Comparison of ENCODE assay signal across 10 mouse cellular contexts in the genomic region with DNA sequence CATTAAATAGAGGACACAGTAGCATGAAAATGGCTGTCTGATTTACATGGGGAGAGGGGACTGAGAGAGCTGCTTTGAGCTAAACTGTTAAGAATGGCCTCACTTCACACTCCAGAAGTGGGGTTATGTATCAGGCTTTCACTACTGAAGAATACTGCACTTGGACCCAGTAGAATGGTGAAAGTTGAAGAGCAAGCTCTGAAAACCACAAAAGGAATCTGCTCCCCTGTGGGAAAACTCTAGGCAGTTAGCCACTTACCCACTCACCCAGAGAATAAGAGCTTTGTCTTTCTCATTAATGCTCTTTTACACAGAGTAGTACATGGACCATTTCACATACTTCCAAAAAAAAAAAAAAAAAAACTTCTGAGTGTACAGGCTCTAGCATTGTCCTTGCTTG.
DNase-seq lines count a peak whose midpoint lies in the region; ATAC-seq and TF ChIP-seq lines count a peak whose summit lies in the region.
"Had no signal": no experiment of that assay in that cellular context is flagged by ENCODE, and none has a peak within 500 bp of the region (broad histone marks: within the 10 kb centered on the region; RNA-seq: fewer than 3 reads in every experiment).

No protein-coding gene starts in this region.

- H3K9ac ChIP-seq in kidney, embryonic 16.5 days (replicated peaks; ENCODE audit: low read length): no peak overlapping the region
- no peak overlapping the region for H3K9ac ChIP-seq in embryonic facial prominence, embryonic 14.5 days (ENCODE audit: low read depth, low read length)
- H3K9ac ChIP-seq in midbrain, embryonic 14.5 days (replicated peaks; ENCODE audit: low read length): no peak overlapping the region

- H3K27me3 ChIP-seq in kidney, embryonic 16.5 days (ENCODE audit: insufficient read depth, low read length): no peaks in the 10 kb centered on the region
- H3K27me3 ChIP-seq in kidney, adult 2 months (replicated peaks; ENCODE audit: control insufficient read depth, insufficient read depth, low read length): no peaks in the 10 kb centered on the region
- H3K27me3 ChIP-seq in embryonic facial prominence, embryonic 14.5 days (replicated peaks; ENCODE audit: control insufficient read depth, insufficient read depth, low read length): no peaks in the 10 kb centered on the region
- H3K27me3 ChIP-seq in midbrain, embryonic 14.5 days (ENCODE audit: control insufficient read depth, insufficient read depth, low read length): no peaks in the 10 kb centered on the region
- H3K27me3 ChIP-seq: CH12.LX had no signal

- no peak overlapping the region for H3K27ac ChIP-seq in kidney, embryonic 16.5 days (ENCODE audit: low read length)
- H3K27ac ChIP-seq in kidney, adult 2 months (ENCODE audit: insufficient read depth, low read depth, low read length): no peak overlapping the region
- no peak overlapping the region for H3K27ac ChIP-seq in embryonic facial prominence, embryonic 14.5 days (replicated peaks; ENCODE audit: low read depth, low read length)
- no peak overlapping the region for H3K27ac ChIP-seq in midbrain, embryonic 14.5 days (replicated peaks; ENCODE audit: low read depth, low read length)

- no peak for TF ChIP-seq POLR2A in kidney, adult 2 months (IDR thresholded peaks at IDR 0.05; ENCODE audit: low read depth, low read length)

- peak; percentile 83; the same call in 1 of the 2 replicates for ATAC-seq in kidney, embryonic 16.5 days (ENCODE audit: low FRiP score, low TSS enrichment)
- peak; percentile 45; the same call in 1 of the 2 replicates for ATAC-seq in embryonic facial prominence, embryonic 14.5 days (ENCODE audit: low read depth)
- ATAC-seq in midbrain, embryonic 14.5 days (ENCODE audit: low FRiP score, low TSS enrichment): peak; percentile 44; the same call in 1 of the 2 replicates

- H3K4me2 ChIP-seq in kidney, embryonic 16.5 days (replicated peaks; ENCODE audit: low read depth, low read length): no peak overlapping the region
- H3K4me2 ChIP-seq in embryonic facial prominence, embryonic 14.5 days (ENCODE audit: low read depth, low read length): no peak overlapping the region
- H3K4me2 ChIP-seq in midbrain, embryonic 14.5 days (ENCODE audit: low read length): no peak overlapping the region

- no peaks in the 10 kb centered on the region for H3K4me1 ChIP-seq in kidney, embryonic 16.5 days (ENCODE audit: insufficient read depth, low read length)
- no peaks in the 10 kb centered on the region; the same call in 1 of the 2 replicates for H3K4me1 ChIP-seq in kidney, adult 2 months (ENCODE audit: control insufficient read depth, insufficient read depth, low read length)
- no peaks in the 10 kb centered on the region for H3K4me1 ChIP-seq in embryonic facial prominence, embryonic 14.5 days (ENCODE audit: control insufficient read depth, insufficient read depth, low read length)
- no peaks in the 10 kb centered on the region for H3K4me1 ChIP-seq in midbrain, embryonic 14.5 days (ENCODE audit: control insufficient read depth, insufficient read depth, low read length)

- H3K9me3 ChIP-seq in kidney, embryonic 16.5 days (ENCODE audit: low read length): peaks cover 7% of the 10 kb centered on the region; the same call in 1 of the 2 replicates
- H3K9me3 ChIP-seq in embryonic facial prominence, embryonic 14.5 days (ENCODE audit: control insufficient read depth, low read length): peaks cover 13% of the 10 kb centered on the region; the same call in 1 of the 2 replicates
- H3K9me3 ChIP-seq in midbrain, embryonic 14.5 days (ENCODE audit: control insufficient read depth, low read length): no peaks in the 10 kb centered on the region

- no peak for DNase-seq in kidney, adult 2 months
- peak; percentile 86 for DNase-seq in Muller cell, postnatal 12 days (ENCODE audit: inconsistent ontology term)
- DNase-seq in embryonic facial prominence, embryonic 14.5 days (ENCODE audit: low spot score): peak; percentile 49
- DNase-seq in midbrain, embryonic 14.5 days: peak; percentile 25
- DNase-seq in c-Kit-positive CD71-positive TER-119-positive erythroid progenitor cells, embryonic 14.5 days (ENCODE audit: low spot score): no peak
- no peak for DNase-seq in frontal cortex, postnatal 14 days (ENCODE audit: low spot score in 2 of 2)
- DNase-seq: heart, postnatal 4 days; kidney, postnatal 36 days had no signal

- H3K36me3 ChIP-seq in kidney, embryonic 16.5 days (ENCODE audit: insufficient read depth, low read length): peaks cover 22% of the 10 kb centered on the region; the same call in 1 of the 2 replicates
- no peaks in the 10 kb centered on the region for H3K36me3 ChIP-seq in kidney, adult 2 months (ENCODE audit: control insufficient read depth, insufficient read depth, low read length)
- H3K36me3 ChIP-seq in embryonic facial prominence, embryonic 14.5 days (ENCODE audit: control insufficient read depth, insufficient read depth, low read length): peaks cover 12% of the 10 kb centered on the region; the same call in 1 of the 2 replicates
- H3K36me3 ChIP-seq in midbrain, embryonic 14.5 days (ENCODE audit: control insufficient read depth, insufficient read depth, low read length): 0 out of 2 replicates have a peak, but pooled peaks cover 4% of the 10 kb centered on the region

- no peak for TF ChIP-seq CTCF in kidney, adult 2 months (conservative IDR thresholded peaks at IDR 0.05; ENCODE audit: insufficient read depth, insufficient read length, low read depth, low read length)

- H3K4me3 ChIP-seq in kidney, embryonic 16.5 days (ENCODE audit: low read length): no peak overlapping the region
- H3K4me3 ChIP-seq in kidney, adult 2 months (ENCODE audit: insufficient read depth, low read depth, low read length): no peak overlapping the region
- H3K4me3 ChIP-seq in embryonic facial prominence, embryonic 14.5 days (ENCODE audit: low read depth, low read length): no peak overlapping the region
- no peak overlapping the region for H3K4me3 ChIP-seq in midbrain, embryonic 14.5 days (replicated peaks; ENCODE audit: low read depth, low read length)

Comparison
In these comparisons a context has a peak if more than half of its experiments do, and no peak if none do; other contexts are left out.
1. DNase-seq: peak in Muller cell, postnatal 12 days (single experiment), embryonic facial prominence, embryonic 14.5 days (single experiment) and midbrain, embryonic 14.5 days (single experiment); none in kidney, adult 2 months (single experiment), c-Kit-positive CD71-positive TER-119-positive erythroid progenitor cells, embryonic 14.5 days (single experiment) and frontal cortex, postnatal 14 days (0 of 2).
2. Peak in every context shown above with its lines, with median percentiles within 50 percentile points of each other: ATAC-seq.